8 mouse cellular contexts compared by ENCODE assay signal in the genomic region with DNA sequence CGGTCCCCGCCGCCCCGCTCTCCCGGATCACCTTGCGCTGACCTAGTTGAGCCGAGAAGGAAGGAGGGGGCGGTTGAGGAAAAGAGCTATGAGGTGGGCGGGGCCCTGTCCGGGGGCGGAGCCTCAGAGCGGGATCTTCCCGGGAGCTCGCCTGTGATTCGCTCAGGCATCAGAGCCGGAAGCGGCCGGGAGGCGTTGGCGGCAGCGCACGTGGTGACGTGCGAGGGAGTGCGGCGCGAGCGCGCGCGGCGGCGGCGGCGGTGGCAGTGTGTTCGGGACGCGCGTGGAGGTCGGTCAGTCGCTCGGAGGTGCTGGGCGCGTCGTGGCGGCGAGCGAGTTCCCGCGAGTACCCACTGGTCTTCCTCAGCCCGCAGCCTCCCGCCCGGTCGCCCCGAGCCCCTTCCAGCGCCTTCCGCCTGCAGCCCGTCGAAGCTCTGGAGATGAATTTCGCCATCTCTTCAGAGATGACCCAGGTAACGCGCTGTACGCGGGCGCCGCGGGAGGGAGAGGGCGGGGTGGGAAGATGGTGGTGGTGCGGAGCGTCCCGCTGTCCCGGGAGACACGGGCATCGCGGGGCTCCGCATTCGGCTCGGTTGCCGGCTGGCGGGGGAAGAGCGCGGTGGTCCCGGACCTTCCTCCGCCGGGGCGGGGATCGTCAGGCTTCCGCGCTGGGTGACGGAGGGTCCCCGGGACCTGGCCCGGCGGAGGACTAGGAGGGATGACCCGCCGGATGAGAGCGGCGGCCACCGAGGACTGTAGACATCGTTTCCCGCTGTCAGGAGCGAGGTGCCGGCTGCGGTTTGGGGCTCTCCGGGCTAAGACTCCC. TPM values are rescaled to one million over a fixed set of nuclear protein-coding genes. Genes with fewer than 3 reads are reported as not detected.
A peak's percentile ranks its signal among the peaks of the same experiment; 100 is the strongest.
DNase-seq lines count a peak whose midpoint lies in the region; ATAC-seq and TF ChIP-seq lines count a peak whose summit lies in the region.

A gene (plus strand): TSS at position 195 of the 826 bp plus-strand sequence.

- H3K9ac ChIP-seq in hindbrain, embryonic 13.5 days, result peak within 1 kb of the TSS; percentile 93

- peak within 1 kb of the TSS; percentile 96 for H3K27ac ChIP-seq in hindbrain, embryonic 13.5 days

- under 1% methylated on average over 90 of the region's 104 CpGs for WGBS in hindbrain, embryonic 13.5 days

- peak within 1 kb of the TSS; percentile 88 for H3K4me3 ChIP-seq in hindbrain, embryonic 13.5 days

- in situ Hi-C loops in Patski (cut with MboI; ENCODE audit: low pct_unique_long_range_greater_than_20kb), result loop anchor here (5.0 kb wide), 3 partner anchors 107 to 267 kb away; no protein-coding TSS in a partner anchor

- H3K9me3 ChIP-seq in hindbrain, embryonic 13.5 days, result no peaks in the 10 kb centered on the region

- CTCF ChIA-PET in Patski (lab: Charles Lee), result interaction anchor here (0.9 to 1.7 kb wide), 8 partner anchors 10 to 282 kb away, joined by 3 to 5 read pairs (median 3); no protein-coding TSS in a partner anchor

- H3K27me3 ChIP-seq in Patski, result no peaks in the 10 kb centered on the region
- no peaks in the 10 kb centered on the region for H3K27me3 ChIP-seq in hindbrain, embryonic 13.5 days

- H3K4me2 ChIP-seq in hindbrain, embryonic 13.5 days, result peak within 1 kb of the TSS; percentile 67

- ATAC-seq in Patski, result peak; percentile 94
- peak; percentile 95 for ATAC-seq in hindbrain, embryonic 13.5 days (ENCODE audit: low FRiP score)

- peak; percentile 85 for DNase-seq in Patski (ENCODE audit: low read depth, low spot score)
- DNase-seq in cerebellum, postnatal 14 days, result peak; percentile 99
- peak; percentile 95 to 96 for DNase-seq in frontal cortex, postnatal 14 days (ENCODE audit: low spot score in 2 of 2)
- DNase-seq in layer of hippocampus, postnatal 25 days (ENCODE audit: extremely low spot score in 1 of 2, low spot score in 1 of 2), result peak; percentile 86 to 93
- DNase-seq in lung, postnatal 25 days (ENCODE audit: low spot score), result peak; percentile 99
- DNase-seq in retina, embryonic 14.5 days (ENCODE audit: low spot score), result peak; percentile 97
- peak; percentile 99 for DNase-seq in thymus, postnatal 4 days

- TF ChIP-seq CTCF in Patski (IDR thresholded peaks at IDR 0.05), result no peak

- no peaks in the 10 kb centered on the region for H3K36me3 ChIP-seq in hindbrain, embryonic 13.5 days

- peaks cover 43% of the 10 kb centered on the region for H3K4me1 ChIP-seq in hindbrain, embryonic 13.5 days (replicated peaks)

- POLR2A ChIA-PET in Patski (lab: Charles Lee), result interaction anchor here (0.6 to 3.6 kb wide), 9 partner anchors 8 to 266 kb away, joined by 3 to 22 read pairs (median 7); no protein-coding TSS in a partner anchor

RNA-seq across cellular contexts. Expression of the gene that starts here (rescaled TPM):
- 853 TPM for polyA plus RNA-seq in Patski (2021)
- polyA plus RNA-seq in hindbrain, embryonic 13.5 days (2015; fragmentation: Nextera tagmentation; extraction: Ambion mirVana), result 276 and 277 TPM in 2 replicates
- 10 to 100 TPM; 86.8 to 99.2 TPM for total RNA-seq in layer of hippocampus, postnatal 25 days (2021)

Comparison
In these comparisons a context has a peak if more than half of its experiments do, and no peak if none do; other contexts are left out.
1. Peak in every context shown above with its lines: DNase-seq, ATAC-seq, H3K4me3 ChIP-seq and H3K27ac ChIP-seq.